22 mouse cellular contexts compared by ENCODE assay signal in the genomic region with DNA sequence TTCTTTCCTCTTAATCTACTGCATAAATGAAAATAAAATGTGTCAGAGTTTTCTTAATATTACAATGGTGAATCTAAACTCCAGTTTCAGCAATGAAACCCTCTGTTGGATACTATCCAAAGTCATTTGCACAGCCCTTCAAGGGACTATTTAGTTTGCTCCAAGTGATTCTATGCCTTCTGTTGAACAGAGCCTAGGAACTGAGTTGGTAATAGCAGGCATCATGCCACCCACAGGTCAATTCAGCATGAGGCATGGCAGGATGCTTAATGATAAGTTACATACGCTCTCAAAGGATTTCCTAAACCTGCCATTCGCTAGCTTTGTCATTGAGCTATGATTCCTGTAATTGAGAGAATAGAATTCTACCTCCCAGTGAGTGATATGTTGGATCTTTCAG.
A peak's percentile ranks its signal among the peaks of the same experiment; 100 is the strongest.
DNase-seq lines count a peak whose midpoint lies in the region; ATAC-seq and TF ChIP-seq lines count a peak whose summit lies in the region.
"Had no signal": no experiment of that assay in that cellular context is flagged by ENCODE, and none has a peak within 500 bp of the region (broad histone marks: within the 10 kb centered on the region; RNA-seq: fewer than 3 reads in every experiment).

No protein-coding gene starts in this region.

- TF ChIP-seq CTCF in layer of hippocampus, adult 2 months (conservative IDR thresholded peaks at IDR 0.05) = no peak

- H3K9ac ChIP-seq in forebrain, embryonic 16.5 days (replicated peaks; ENCODE audit: low read depth, low read length) = no peak overlapping the region
- H3K9ac ChIP-seq in liver, embryonic 12.5 days = no peak overlapping the region
- H3K9ac ChIP-seq: forebrain, embryonic 12.5 days; hindbrain, embryonic 15.5 days; intestine, embryonic 15.5 days had no signal

- 29% methylated on average over 2 of the region's 2 CpGs for WGBS in forebrain, embryonic 16.5 days
- WGBS in forebrain, embryonic 10.5 days = 91% methylated on average over 2 of the region's 2 CpGs
- WGBS in liver, embryonic 12.5 days (ENCODE audit: insufficient replicate concordance) = 58% methylated on average over 2 of the region's 2 CpGs

- no peak overlapping the region for H3K4me2 ChIP-seq in forebrain, embryonic 16.5 days (ENCODE audit: low read length)
- no peak overlapping the region for H3K4me2 ChIP-seq in liver, embryonic 12.5 days
- H3K4me2 ChIP-seq: forebrain, embryonic 12.5 days; heart, embryonic 11.5 days had no signal

- ATAC-seq in forebrain, embryonic 16.5 days = 0 out of 2 replicates have a peak, but pooled peaks have one; percentile 49
- ATAC-seq in liver, embryonic 12.5 days = no peak
- ATAC-seq: activated CD4-positive, CD25-positive, alpha-beta regulatory T cell, adult 4 months; intestine, embryonic 15.5 days had no signal

- H3K4me3 ChIP-seq in forebrain, embryonic 16.5 days (replicated peaks; ENCODE audit: low read length) = no peak overlapping the region
- no peak overlapping the region for H3K4me3 ChIP-seq in forebrain, embryonic 10.5 days
- H3K4me3 ChIP-seq in layer of hippocampus, adult 2 months = no peak overlapping the region
- no peak overlapping the region for H3K4me3 ChIP-seq in liver, embryonic 12.5 days
- H3K4me3 ChIP-seq: forebrain, embryonic 12.5 days; heart, adult 2 months; hindbrain, embryonic 15.5 days; intestine, embryonic 15.5 days had no signal

- 0 out of 2 replicates have a peak, but pooled peaks cover 3% of the 10 kb centered on the region for H3K27me3 ChIP-seq in forebrain, embryonic 16.5 days (replicated peaks; ENCODE audit: control insufficient read depth, insufficient read depth, low read length)
- H3K27me3 ChIP-seq in forebrain, embryonic 10.5 days (ENCODE audit: poor library complexity, severe bottlenecking) = no peaks in the 10 kb centered on the region
- H3K27me3 ChIP-seq in liver, embryonic 12.5 days (replicated peaks) = no peaks in the 10 kb centered on the region
- H3K27me3 ChIP-seq: forebrain, embryonic 12.5 days; hindbrain, embryonic 15.5 days; intestine, embryonic 15.5 days had no signal

- H3K9me3 ChIP-seq in forebrain, embryonic 16.5 days (ENCODE audit: control insufficient read depth, low read length) = no peaks in the 10 kb centered on the region
- no peaks in the 10 kb centered on the region for H3K9me3 ChIP-seq in forebrain, embryonic 10.5 days
- H3K9me3 ChIP-seq in liver, embryonic 12.5 days (replicated peaks) = no peaks in the 10 kb centered on the region
- H3K9me3 ChIP-seq: forebrain, embryonic 12.5 days; hindbrain, embryonic 15.5 days; intestine, embryonic 15.5 days had no signal

- peak; percentile 7 to 26 for DNase-seq in cerebellum, postnatal 10 days
- no peak for DNase-seq in cerebellum, postnatal 25 days
- no peak for DNase-seq in forebrain, embryonic 10.5 days (ENCODE audit: extremely low spot score, low spot score)
- no peak for DNase-seq in layer of hippocampus, adult 2 months (ENCODE audit: low spot score in 2 of 2)
- no peak for DNase-seq in layer of hippocampus, adult 9-11 months
- DNase-seq in brain, adult 2 months (ENCODE audit: low read depth, low spot score) = peak; percentile 10
- DNase-seq: adrenal gland, adult 8-10 months; adrenal gland, postnatal 25 days; cerebellum, adult 11 months; cerebellum, adult 2 months; cerebellum, adult 9-11 months; gastrocnemius, postnatal 10 days; gastrocnemius, postnatal 36 days; heart, adult 2 months; kidney, adult 11 months had no signal

- H3K27ac ChIP-seq in forebrain, embryonic 16.5 days (ENCODE audit: low read length) = no peak overlapping the region
- no peak overlapping the region for H3K27ac ChIP-seq in forebrain, embryonic 10.5 days
- peak overlapping the region; percentile 81; the same call in 1 of the 2 replicates for H3K27ac ChIP-seq in layer of hippocampus, adult 2 months
- no peak overlapping the region for H3K27ac ChIP-seq in liver, embryonic 12.5 days
- H3K27ac ChIP-seq: forebrain, embryonic 12.5 days; heart, adult 2 months; intestine, embryonic 15.5 days had no signal

- H3K36me3 ChIP-seq in forebrain, embryonic 16.5 days (ENCODE audit: control insufficient read depth, insufficient read depth) = no peaks in the 10 kb centered on the region
- no peaks in the 10 kb centered on the region for H3K36me3 ChIP-seq in forebrain, embryonic 10.5 days (replicated peaks)
- no peaks in the 10 kb centered on the region for H3K36me3 ChIP-seq in liver, embryonic 12.5 days
- H3K36me3 ChIP-seq: forebrain, embryonic 12.5 days; hindbrain, embryonic 15.5 days; intestine, embryonic 15.5 days had no signal

- H3K4me1 ChIP-seq in forebrain, embryonic 16.5 days (replicated peaks; ENCODE audit: control insufficient read depth, insufficient read depth, low read length) = peaks cover 14% of the 10 kb centered on the region
- H3K4me1 ChIP-seq in forebrain, embryonic 10.5 days = peaks cover 8% of the 10 kb centered on the region
- H3K4me1 ChIP-seq in liver, embryonic 12.5 days = no peaks in the 10 kb centered on the region
- H3K4me1 ChIP-seq: intestine, embryonic 15.5 days had no signal

Comparison
In these comparisons a context has a peak if more than half of its experiments do, and no peak if none do; other contexts are left out.
1. DNase-seq: peak in cerebellum, postnatal 10 days (2 of 2) and brain, adult 2 months (single experiment); none in cerebellum, postnatal 25 days (0 of 2), forebrain, embryonic 10.5 days (single experiment), layer of hippocampus, adult 2 months (0 of 2) and layer of hippocampus, adult 9-11 months (single experiment).